Mouse (Mus musculus): ENCODE results near the gene Rasal2.

Gene Rasal2

GRCm38 (mm10) chr1:157128219-157128618 lies 284.2 kb downstream of the Rasal2 start:
- no peak for DNase-seq

GRCm38 (mm10) chr1:157123836-157124235 lies 288.6 kb downstream of the Rasal2 start:
- DNase-seq, result no peak

GRCm38 (mm10) chr1:157119168-157119567 lies 293.2 kb downstream of the Rasal2 start:
- no peak for DNase-seq

GRCm38 (mm10) chr1:157117440-157117839 lies 295.0 kb downstream of the Rasal2 start:
- no peak for DNase-seq

- no peak for DNase-seq
These were observed 297.9 kb downstream of the Rasal2 start for GRCm38 (mm10) chr1:157114492-157114891.

- no peak for DNase-seq
These were observed 302.0 kb downstream of the Rasal2 start for GRCm38 (mm10) chr1:157110287-157110835.

- DNase-seq, result no peak
These were observed 303.8 kb downstream of the Rasal2 start, which contains the start of gene Tex35 for GRCm38 (mm10) chr1:157108580-157108979. Gene Tex35, minus strand, starts transcription at chr1:157108680.

- no peak for DNase-seq
These were observed 311.1 kb downstream of the Rasal2 start for GRCm38 (mm10) chr1:157101122-157101865.

- no peak for DNase-seq
These were observed 316.9 kb downstream of the Rasal2 start for GRCm38 (mm10) chr1:157095534-157095933.

GRCm38 (mm10) chr1:157092622-157093021 lies 319.8 kb downstream of the Rasal2 start:
- DNase-seq, result no peak

- no peak for DNase-seq
These were observed 320.3 kb downstream of the Rasal2 start for GRCm38 (mm10) chr1:157092140-157092539.

- DNase-seq, result no peak
These were observed 321.6 kb downstream of the Rasal2 start for GRCm38 (mm10) chr1:157090835-157091234.

GRCm38 (mm10) chr1:157086097-157086994 lies 326.0 kb downstream of the Rasal2 start:
- DNase-seq, result no peak

Measured in thymus, adult 18-20 months (tissue).